Mouse (Mus musculus) cortical plate, adult 2 months (tissue): ENCODE data around the gene Sgms1. TPM values are rescaled to one million over a fixed set of nuclear protein-coding genes. Genes with fewer than 3 reads are reported as not detected.
"Not testable (repeated sequence)": the region's sequence is repeated elsewhere in the genome, so short reads cannot be mapped to it uniquely, and the experiment has no call there.

Experiments
- H3K27ac ChIP-seq: fragments of 200-500 bp; 2 replicates; pipeline ENCODE4 v1.5.1; 2012; ENCODE audit warnings: low read length, control low read depth, inconsistent platforms; ENCODE audit not compliant: insufficient read depth
- H3K4me1 ChIP-seq: fragments of 200-500 bp; 2 replicates; pipeline ENCODE4 v1.6.1; 2011; ENCODE audit warnings: low read length; ENCODE audit not compliant: control insufficient read depth, insufficient read depth
- H3K4me3 ChIP-seq: fragments of 200-500 bp; 2 replicates; pipeline ENCODE4 v1.5.1; 2011; ENCODE audit warnings: mild to moderate bottlenecking, low read length, control low read depth; ENCODE audit not compliant: insufficient read depth
- CTCF ChIP-seq: fragments of 200-500 bp; IDR thresholded peaks from 2 replicates; pipeline ENCODE4 v1.5.1; 2011; ENCODE audit warnings: mild to moderate bottlenecking, control low read depth, low read length; ENCODE audit not compliant: insufficient read depth; ENCODE audit errors: extremely low read depth
- POLR2A ChIP-seq: fragments of 200-500 bp; IDR thresholded peaks from 2 replicates; pipeline ENCODE4 v1.6.1; 2011; ENCODE audit warnings: mild to moderate bottlenecking, low read length, control low read depth; ENCODE audit not compliant: insufficient read depth; ENCODE audit errors: extremely low read depth
- polyA plus RNA-seq: library from polyadenylated mRNA; depleted of rRNA; stranded (reverse); fragments of >200 nt; gene quantifications from 2 replicates; pipeline ENCODE4 v1.2.3, GENCODE M21; 2012

Gene Sgms1
- polyA plus RNA-seq, 1 experiment: 34.3 TPM

GRCm38 (mm10) chr19:32322429-32323035 lies 67.0 kb downstream of the Sgms1 start:
- Histone ChIP-seq H3K4me1 (peaks cover 4% of the 10 kb centered on the region; the same call in 1 of the 2 replicates), H3K4me3 (no peak overlapping the region), H3K27ac (no peak overlapping the region)
- no peak for TF ChIP-seq POLR2A
- TF ChIP-seq CTCF: no peak

GRCm38 (mm10) chr19:32320366-32320666 lies 69.2 kb downstream of the Sgms1 start:
- Histone ChIP-seq H3K4me1 (peaks cover 4% of the 10 kb centered on the region; the same call in 1 of the 2 replicates), H3K4me3 (no peak overlapping the region), H3K27ac (no peak overlapping the region)
- no peak for TF ChIP-seq POLR2A
- peak; percentile 45 for TF ChIP-seq CTCF

GRCm38 (mm10) chr19:32319531-32320365 lies 69.8 kb downstream of the Sgms1 start:
- no peak for TF ChIP-seq CTCF
- TF ChIP-seq POLR2A: no peak
- Histone ChIP-seq H3K27ac (no peak overlapping the region), H3K4me1 (peaks cover 4% of the 10 kb centered on the region; the same call in 1 of the 2 replicates), H3K4me3 (no peak overlapping the region)

- no peak for TF ChIP-seq POLR2A
- TF ChIP-seq CTCF: no peak
- H3K27ac ChIP-seq: no peak overlapping the region
- no peak overlapping the region for H3K4me3 ChIP-seq
- peaks cover 4% of the 10 kb centered on the region; the same call in 1 of the 2 replicates for H3K4me1 ChIP-seq
Measured at GRCm38 (mm10) chr19:32319057-32319456, 70.5 kb downstream of the Sgms1 start.

- not testable (repeated sequence) for H3K27ac ChIP-seq, H3K4me1 ChIP-seq, H3K4me3 ChIP-seq
Measured at GRCm38 (mm10) chr19:32317347-32317746, 72.2 kb downstream of the Sgms1 start.

GRCm38 (mm10) chr19:32313304-32313703 lies 76.2 kb downstream of the Sgms1 start:
- Histone ChIP-seq H3K27ac (no peak overlapping the region), H3K4me1 (no peaks in the 10 kb centered on the region), H3K4me3 (no peak overlapping the region)
- TF ChIP-seq CTCF (no peak), POLR2A (no peak)

GRCm38 (mm10) chr19:32311762-32312161 lies 77.8 kb downstream of the Sgms1 start:
- Histone ChIP-seq H3K27ac (no peak overlapping the region), H3K4me1 (peaks cover 3% of the 10 kb centered on the region; the same call in 1 of the 2 replicates), H3K4me3 (no peak overlapping the region)
- TF ChIP-seq CTCF (no peak), POLR2A (no peak)

- Histone ChIP-seq H3K4me3 (no peak overlapping the region), H3K4me1 (peaks cover 3% of the 10 kb centered on the region; the same call in 1 of the 2 replicates), H3K27ac (no peak overlapping the region)
- no peak for TF ChIP-seq POLR2A
Measured at GRCm38 (mm10) chr19:32311063-32311462, 78.5 kb downstream of the Sgms1 start.

- TF ChIP-seq POLR2A (no peak), CTCF (no peak)
- H3K4me1 ChIP-seq: peaks cover 3% of the 10 kb centered on the region; the same call in 1 of the 2 replicates
- no peak overlapping the region for H3K27ac ChIP-seq
- no peak overlapping the region for H3K4me3 ChIP-seq
Measured at GRCm38 (mm10) chr19:32310483-32310882, 79.0 kb downstream of the Sgms1 start.

GRCm38 (mm10) chr19:32309346-32309745 lies 80.2 kb downstream of the Sgms1 start:
- Histone ChIP-seq H3K4me3 (no peak overlapping the region), H3K4me1 (peaks cover 3% of the 10 kb centered on the region; the same call in 1 of the 2 replicates), H3K27ac (no peak overlapping the region)
- TF ChIP-seq CTCF (no peak), POLR2A (no peak)
